Mouse (Mus musculus) ES-E14 (cell line): ENCODE results near the gene Mrps34.

Experiments
- CHD2 ChIP-seq: IDR thresholded peaks from 2 replicates; pipeline ENCODE4 v1.6.1; 2014; ENCODE audit warnings: mild to moderate bottlenecking, low read depth, low read length, inconsistent platforms
- MAFK ChIP-seq: IDR thresholded peaks from 2 replicates; pipeline ENCODE4 v1.6.1; 2014; ENCODE audit warnings: mild to moderate bottlenecking, low read depth, low read length, inconsistent platforms; ENCODE audit not compliant: insufficient read depth
- ZC3H11A ChIP-seq: IDR thresholded peaks from 2 replicates; pipeline ENCODE4 v1.6.1; 2012; ENCODE audit warnings: low read depth, mild to moderate bottlenecking, inconsistent platforms, low read length, borderline replicate concordance
- ZNF384 ChIP-seq: IDR thresholded peaks from 2 replicates; pipeline ENCODE4 v1.6.1; 2012; ENCODE audit warnings: low read depth, low read length, inconsistent platforms

DNA sequence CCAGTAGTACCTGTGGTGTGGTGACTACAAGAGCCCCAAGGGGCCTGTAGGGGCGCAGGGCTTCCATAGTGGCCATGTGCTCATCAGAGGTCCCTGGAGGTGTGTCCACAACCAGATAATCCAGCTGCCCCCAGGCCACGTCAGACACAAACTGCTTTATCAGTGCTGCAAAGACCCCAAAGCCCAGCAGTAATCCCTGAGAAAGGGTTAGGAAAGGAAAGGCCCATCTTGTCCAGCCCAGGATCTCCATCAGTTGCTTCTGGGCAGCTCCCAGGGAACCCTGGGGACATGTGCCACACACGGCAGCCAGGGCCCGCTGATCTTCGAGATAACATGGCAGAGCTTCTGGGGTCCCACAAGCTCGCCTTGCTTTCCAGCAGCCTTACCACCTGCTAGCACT, 10.5 kb upstream of the Mrps34 start:
- TF ChIP-seq ZNF384: no peak
- no peak for TF ChIP-seq ZC3H11A
- no peak for TF ChIP-seq MAFK
- no peak for TF ChIP-seq CHD2
